Mouse (Mus musculus): ENCODE measurements around the gene Lamtor2. TPM values are rescaled to one million over a fixed set of nuclear protein-coding genes. Genes with fewer than 3 reads are reported as not detected.

Gene Lamtor2
- polyA plus RNA-seq, 1 experiment, result 159 TPM

DNA sequence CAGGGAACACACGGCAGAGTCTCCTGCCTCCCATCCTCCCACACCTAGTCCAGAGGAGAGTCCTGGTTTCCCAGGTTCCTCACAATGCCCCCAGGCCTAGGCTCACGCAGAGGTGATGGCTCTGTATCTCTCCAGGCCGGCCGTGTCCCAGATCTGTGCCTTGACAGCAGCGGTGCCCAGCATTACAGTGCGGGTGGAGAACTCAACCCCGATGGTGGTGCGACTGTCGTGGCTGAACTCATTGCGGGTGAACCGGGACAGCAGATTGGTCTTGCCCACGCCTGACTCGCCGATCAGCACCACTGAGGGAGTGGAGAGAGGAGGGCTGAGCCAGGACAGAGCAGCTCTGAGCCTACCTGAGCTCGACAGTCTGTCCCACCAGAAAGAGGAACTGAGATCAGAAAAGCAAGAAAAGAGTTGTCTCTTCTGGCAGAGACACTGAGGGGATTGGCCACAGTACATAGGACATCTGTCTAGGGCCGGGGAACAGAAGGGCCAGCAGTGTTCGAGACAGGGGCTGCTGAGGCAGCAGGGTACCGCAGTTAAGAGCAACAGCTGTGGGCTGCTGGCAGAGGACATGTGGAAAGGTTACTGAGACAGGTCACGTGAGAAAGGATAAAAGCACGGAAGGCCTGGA is 7.8 kb downstream of the Lamtor2 start:
- Histone ChIP-seq H3K27ac (ENCODE audit: insufficient read depth, low read length) (no peak overlapping the region), H3K4me1 (ENCODE audit: control insufficient read depth, insufficient read depth, low read length) (peaks cover 39% of the 10 kb centered on the region), H3K4me3 (replicated peaks; ENCODE audit: insufficient read depth, low read depth, low read length) (no peak overlapping the region), H3K27me3 (ENCODE audit: control insufficient read depth, insufficient read depth, low read length) (no peaks in the 10 kb centered on the region)
- WGBS, result 40% methylated on average over 20 of the region's 20 CpGs
- no peak for TF ChIP-seq POLR2A (IDR thresholded peaks at IDR 0.05; ENCODE audit: borderline replicate concordance, insufficient read depth, low read length)
- TF ChIP-seq CTCF (IDR thresholded peaks at IDR 0.05; ENCODE audit: borderline replicate concordance, insufficient read depth, low read depth, low read length), result no peak
- DNase-seq, result no peak

DNA sequence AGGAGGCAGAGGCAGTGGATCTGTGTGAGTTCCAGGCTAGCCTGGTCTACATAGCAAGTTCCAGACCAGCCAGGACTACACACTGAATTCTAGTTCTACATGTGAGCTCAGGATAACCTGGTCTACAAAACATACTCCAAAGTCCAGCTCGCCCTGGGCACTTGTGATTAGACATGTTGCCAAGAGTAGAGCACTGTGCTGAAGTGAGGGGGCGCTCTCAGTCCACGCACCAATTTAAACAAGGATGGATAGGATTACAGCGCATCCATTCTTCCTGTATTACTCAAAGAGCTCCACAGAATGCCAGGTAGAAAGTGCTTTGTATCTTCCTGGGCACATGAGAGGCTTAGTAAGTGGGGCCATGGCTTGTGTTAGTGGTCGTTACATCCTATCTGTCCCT is 8.4 kb downstream of the Lamtor2 start:
- no peaks in the 10 kb centered on the region for H3K27me3 ChIP-seq (ENCODE audit: control insufficient read depth, insufficient read depth, low read length)
- TF ChIP-seq POLR2A (IDR thresholded peaks at IDR 0.05; ENCODE audit: borderline replicate concordance, insufficient read depth, low read length) (no peak), CTCF (IDR thresholded peaks at IDR 0.05; ENCODE audit: borderline replicate concordance, insufficient read depth, low read depth, low read length) (peak; percentile 54; the same call in 1 of the 2 replicates)
- H3K4me1 ChIP-seq (ENCODE audit: control insufficient read depth, insufficient read depth, low read length), result peaks cover 35% of the 10 kb centered on the region
- peak; percentile 40 to 45 for DNase-seq
- no peak overlapping the region for H3K27ac ChIP-seq (ENCODE audit: insufficient read depth, low read length)
- no peak overlapping the region for H3K4me3 ChIP-seq (replicated peaks; ENCODE audit: insufficient read depth, low read depth, low read length)
- WGBS, result 35% methylated on average over 5 of the region's 5 CpGs

DNA sequence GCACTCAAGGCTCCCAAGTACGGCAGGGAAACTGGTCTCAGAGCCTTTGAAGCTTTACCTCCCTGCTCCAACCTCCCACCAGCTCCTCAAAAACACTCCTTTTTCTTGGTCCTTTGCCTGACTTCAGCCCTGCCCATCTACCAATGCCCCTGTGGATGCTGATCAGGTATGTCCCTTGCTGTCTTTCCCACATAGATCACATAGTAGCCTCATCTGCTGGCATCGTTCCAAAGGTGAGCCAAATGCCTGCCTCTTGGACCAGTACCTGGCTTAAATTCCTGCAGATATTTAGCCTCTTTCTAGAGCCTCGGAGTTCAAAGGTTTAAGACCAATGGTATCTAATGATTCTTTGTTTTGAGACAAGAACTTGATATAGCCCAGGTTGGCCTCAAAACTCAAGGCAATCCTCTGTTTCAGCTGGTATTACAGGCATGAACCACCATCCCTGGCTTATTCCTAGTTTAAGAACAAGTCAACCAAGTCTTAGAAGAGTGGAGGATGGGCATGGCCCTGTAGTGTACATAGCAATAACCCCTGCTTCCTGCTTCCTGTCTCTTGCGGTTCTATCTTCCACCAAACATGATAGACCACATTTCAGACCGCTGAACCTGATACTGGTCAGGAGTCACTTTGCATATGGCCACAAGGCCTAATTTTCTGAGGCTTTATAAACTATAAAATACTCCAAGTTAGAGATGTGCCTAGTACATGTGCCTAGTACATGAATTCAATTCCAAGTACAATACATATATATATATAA is 9.0 kb downstream of the Lamtor2 start:
- Histone ChIP-seq H3K27ac (ENCODE audit: insufficient read depth, low read length) (no peak overlapping the region), H3K4me1 (ENCODE audit: control insufficient read depth, insufficient read depth, low read length) (peaks cover 35% of the 10 kb centered on the region), H3K4me3 (replicated peaks; ENCODE audit: insufficient read depth, low read depth, low read length) (no peak overlapping the region), H3K27me3 (ENCODE audit: control insufficient read depth, insufficient read depth, low read length) (no peaks in the 10 kb centered on the region)
- 65% methylated on average over 5 of the region's 5 CpGs for WGBS
- TF ChIP-seq CTCF (IDR thresholded peaks at IDR 0.05; ENCODE audit: borderline replicate concordance, insufficient read depth, low read depth, low read length), result no peak
- no peak for TF ChIP-seq POLR2A (IDR thresholded peaks at IDR 0.05; ENCODE audit: borderline replicate concordance, insufficient read depth, low read length)
- no peak for DNase-seq

DNA sequence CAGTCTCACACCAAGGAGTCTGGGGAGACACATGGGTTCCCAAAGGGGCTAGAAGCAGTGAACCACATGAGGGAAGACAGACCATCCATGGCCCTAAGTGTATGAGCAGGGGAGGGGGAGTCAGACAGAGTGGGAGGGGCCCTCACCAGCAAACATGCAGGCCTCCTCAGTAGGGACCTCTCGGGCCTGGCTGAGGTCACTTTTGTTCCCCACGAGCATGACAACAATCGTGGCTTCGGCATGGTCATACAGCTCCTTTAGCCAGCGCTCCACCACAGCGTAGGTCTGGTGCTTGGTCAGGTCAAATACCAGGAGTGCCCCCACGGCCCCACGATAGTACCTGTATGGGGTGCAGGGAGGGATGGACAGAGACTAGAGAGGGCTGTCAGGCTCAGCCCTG is 9.7 kb downstream of the Lamtor2 start:
- Histone ChIP-seq H3K27ac (ENCODE audit: insufficient read depth, low read length) (no peak overlapping the region), H3K27me3 (ENCODE audit: control insufficient read depth, insufficient read depth, low read length) (no peaks in the 10 kb centered on the region), H3K4me3 (replicated peaks; ENCODE audit: insufficient read depth, low read depth, low read length) (no peak overlapping the region), H3K4me1 (ENCODE audit: control insufficient read depth, insufficient read depth, low read length) (peaks cover 35% of the 10 kb centered on the region)
- TF ChIP-seq POLR2A (IDR thresholded peaks at IDR 0.05; ENCODE audit: borderline replicate concordance, insufficient read depth, low read length), result no peak
- no peak for TF ChIP-seq CTCF (IDR thresholded peaks at IDR 0.05; ENCODE audit: borderline replicate concordance, insufficient read depth, low read depth, low read length)
- DNase-seq, result no peak
- WGBS, result 85% methylated on average over 8 of the region's 8 CpGs

DNA sequence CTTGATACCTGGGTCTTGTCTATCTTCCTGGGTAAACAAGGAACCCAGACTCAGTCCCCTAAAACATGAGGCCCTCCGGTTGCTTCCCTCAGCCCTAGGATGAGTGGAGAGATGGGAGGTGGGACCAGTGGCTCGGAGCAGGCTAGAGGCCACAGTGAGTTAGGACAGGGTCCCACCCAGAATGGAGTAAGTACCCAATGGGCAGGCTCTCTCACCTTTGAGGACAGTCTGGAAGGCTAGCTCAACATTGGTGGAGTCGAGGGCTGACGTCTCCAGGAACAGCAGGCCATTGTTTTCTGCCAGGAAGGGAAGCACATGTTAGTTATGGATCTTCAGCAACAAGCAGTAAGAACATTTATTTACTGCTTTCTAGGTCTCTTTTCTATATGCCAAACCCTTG is 10.4 kb downstream of the Lamtor2 start:
- Histone ChIP-seq H3K4me1 (ENCODE audit: control insufficient read depth, insufficient read depth, low read length) (peaks cover 35% of the 10 kb centered on the region), H3K27me3 (ENCODE audit: control insufficient read depth, insufficient read depth, low read length) (no peaks in the 10 kb centered on the region), H3K4me3 (replicated peaks; ENCODE audit: insufficient read depth, low read depth, low read length) (no peak overlapping the region), H3K27ac (ENCODE audit: insufficient read depth, low read length) (peak overlapping the region; percentile 64)
- 37% methylated on average over 4 of the region's 4 CpGs for WGBS
- no peak for TF ChIP-seq CTCF (IDR thresholded peaks at IDR 0.05; ENCODE audit: borderline replicate concordance, insufficient read depth, low read depth, low read length)
- TF ChIP-seq POLR2A (IDR thresholded peaks at IDR 0.05; ENCODE audit: borderline replicate concordance, insufficient read depth, low read length), result no peak
- DNase-seq, result no peak

DNA sequence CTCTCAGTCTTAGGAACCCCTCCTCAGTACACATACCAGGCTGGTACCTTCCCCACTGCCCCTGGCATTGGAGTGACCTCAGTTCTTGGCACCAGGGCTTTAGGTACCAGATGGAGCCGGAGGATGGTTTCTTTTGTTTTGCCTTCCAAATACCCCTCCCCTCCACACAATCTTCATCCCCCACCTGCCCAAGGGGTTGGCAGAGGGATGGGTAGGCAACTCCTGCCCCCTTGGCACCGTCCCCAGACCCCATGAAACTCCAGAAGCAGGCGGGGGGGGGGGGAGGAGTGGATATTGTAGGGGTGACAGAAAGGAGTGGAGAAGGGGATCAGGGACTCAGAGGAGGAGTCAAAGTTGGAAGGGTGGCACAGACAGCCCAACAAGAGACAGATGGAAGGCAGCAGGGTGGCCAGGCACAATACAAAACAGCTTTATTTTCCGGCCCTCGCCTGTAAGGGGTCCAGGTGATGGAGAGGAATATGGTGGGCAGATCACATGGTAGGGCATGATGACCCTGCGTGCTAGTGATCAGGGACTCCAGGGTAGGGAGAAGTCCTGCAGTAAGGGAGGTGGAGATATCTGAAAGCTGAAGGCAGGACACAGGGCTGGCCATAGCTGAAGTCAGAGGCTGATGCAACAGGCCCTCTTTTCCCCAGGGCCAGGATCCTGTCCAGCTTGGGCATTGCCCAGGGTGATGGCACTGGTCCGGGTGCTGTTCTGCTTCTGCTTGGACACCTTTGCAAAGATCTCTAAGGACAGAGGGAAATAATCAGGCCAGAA is 11.1 kb downstream of the Lamtor2 start:
- no peaks in the 10 kb centered on the region for H3K27me3 ChIP-seq (ENCODE audit: control insufficient read depth, insufficient read depth, low read length)
- DNase-seq, result peak; percentile 62 to 66
- 10% methylated on average over 7 of the region's 7 CpGs for WGBS
- TF ChIP-seq POLR2A (IDR thresholded peaks at IDR 0.05; ENCODE audit: borderline replicate concordance, insufficient read depth, low read length), result 0 out of 2 replicates have a peak, but pooled peaks have one; percentile 26
- TF ChIP-seq CTCF (IDR thresholded peaks at IDR 0.05; ENCODE audit: borderline replicate concordance, insufficient read depth, low read depth, low read length), result no peak
- no peak overlapping the region for H3K4me3 ChIP-seq (replicated peaks; ENCODE audit: insufficient read depth, low read depth, low read length)
- peaks cover 35% of the 10 kb centered on the region for H3K4me1 ChIP-seq (ENCODE audit: control insufficient read depth, insufficient read depth, low read length)
- H3K27ac ChIP-seq (ENCODE audit: insufficient read depth, low read length), result peak overlapping the region; percentile 64

DNA sequence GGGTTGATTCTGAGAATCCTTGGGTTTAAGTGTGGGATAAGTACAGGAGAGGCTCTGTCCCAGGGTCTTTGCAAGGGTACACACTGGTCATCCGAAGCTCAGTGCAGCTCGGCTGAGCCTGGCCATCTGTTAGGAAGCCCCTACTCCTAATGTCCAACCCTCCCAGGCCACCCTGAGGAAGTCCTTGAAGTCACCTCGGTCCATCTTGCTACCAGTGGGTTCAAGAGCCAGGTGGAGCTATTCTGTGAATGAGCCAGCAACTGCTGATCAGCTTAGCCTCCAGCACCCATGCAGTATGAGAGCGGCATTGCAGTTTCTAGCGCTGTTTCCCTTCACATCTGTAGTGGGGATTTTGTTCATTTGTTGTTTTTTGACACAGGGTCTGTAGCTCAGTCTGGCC is 12.8 kb downstream of the Lamtor2 start:
- H3K4me3 ChIP-seq (replicated peaks; ENCODE audit: insufficient read depth, low read depth, low read length), result no peak overlapping the region
- no peak overlapping the region for H3K27ac ChIP-seq (ENCODE audit: insufficient read depth, low read length)
- no peak for TF ChIP-seq CTCF (IDR thresholded peaks at IDR 0.05; ENCODE audit: borderline replicate concordance, insufficient read depth, low read depth, low read length)
- no peak for TF ChIP-seq POLR2A (IDR thresholded peaks at IDR 0.05; ENCODE audit: borderline replicate concordance, insufficient read depth, low read length)
- DNase-seq, result no peak
- 49% methylated on average over 5 of the region's 5 CpGs for WGBS
- peaks cover 33% of the 10 kb centered on the region for H3K4me1 ChIP-seq (ENCODE audit: control insufficient read depth, insufficient read depth, low read length)
- H3K27me3 ChIP-seq (ENCODE audit: control insufficient read depth, insufficient read depth, low read length), result no peaks in the 10 kb centered on the region
